Mouse (Mus musculus): ENCODE results near the gene Pde11a.

Pde11a gene

GRCm38 (mm10) chr2:76158973-76159372 is 179.6 kb downstream of the Pde11a start:
- no peak for DNase-seq (ENCODE audit: low spot score in 2 of 2)

DNA sequence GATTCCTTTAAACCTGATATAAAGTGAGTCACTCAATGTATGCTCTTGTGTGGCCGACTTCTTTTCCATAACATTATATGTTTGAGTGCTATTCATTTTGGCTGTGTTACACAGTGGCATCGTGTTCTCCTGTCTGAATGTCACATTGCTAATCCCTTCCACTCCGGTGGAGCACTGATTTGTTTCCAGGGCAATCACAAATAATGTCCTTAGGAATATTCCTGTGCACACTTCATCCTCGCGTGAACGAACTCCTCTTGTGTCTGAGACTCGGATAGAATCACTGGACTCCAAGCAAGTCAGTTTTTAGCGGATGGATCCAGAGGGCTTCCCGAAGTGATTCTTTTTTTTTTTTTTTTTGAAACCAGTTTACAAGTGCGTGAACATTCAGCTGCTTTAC is 197.4 kb downstream of the Pde11a start:
- no peak for DNase-seq (ENCODE audit: low spot score in 2 of 2)

DNA sequence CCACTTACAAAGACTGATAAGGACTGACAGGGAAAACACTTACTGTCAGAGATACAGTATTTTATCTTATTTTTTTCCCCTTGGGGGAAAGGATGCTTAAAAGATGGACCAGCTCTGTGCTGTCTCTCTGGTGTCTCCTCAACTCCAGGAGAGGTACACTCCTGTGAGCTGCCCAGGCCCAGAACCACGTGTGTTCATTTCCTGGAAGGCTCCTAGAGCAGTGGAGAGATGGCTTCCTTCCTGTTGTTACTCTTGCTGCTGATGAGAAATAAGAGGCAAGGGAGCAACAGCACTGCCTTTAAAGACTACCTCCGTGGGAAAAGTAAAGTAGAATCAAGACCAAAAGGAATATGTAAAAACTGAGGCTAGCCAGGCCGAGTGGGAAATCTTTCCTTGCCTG is 205.6 kb downstream of the Pde11a start:
- no peak for DNase-seq (ENCODE audit: low spot score in 2 of 2)

- DNase-seq (ENCODE audit: low spot score in 2 of 2): no peak
Observed at GRCm38 (mm10) chr2:76129933-76130627, 208.5 kb downstream of the Pde11a start.

GRCm38 (mm10) chr2:76129058-76129437 is 209.5 kb downstream of the Pde11a start:
- DNase-seq (ENCODE audit: low spot score in 2 of 2): no peak

GRCm38 (mm10) chr2:76128105-76129057 is 210.2 kb downstream of the Pde11a start:
- DNase-seq (ENCODE audit: low spot score in 2 of 2): peak in 1 of 2 experiments; percentile 16

DNA sequence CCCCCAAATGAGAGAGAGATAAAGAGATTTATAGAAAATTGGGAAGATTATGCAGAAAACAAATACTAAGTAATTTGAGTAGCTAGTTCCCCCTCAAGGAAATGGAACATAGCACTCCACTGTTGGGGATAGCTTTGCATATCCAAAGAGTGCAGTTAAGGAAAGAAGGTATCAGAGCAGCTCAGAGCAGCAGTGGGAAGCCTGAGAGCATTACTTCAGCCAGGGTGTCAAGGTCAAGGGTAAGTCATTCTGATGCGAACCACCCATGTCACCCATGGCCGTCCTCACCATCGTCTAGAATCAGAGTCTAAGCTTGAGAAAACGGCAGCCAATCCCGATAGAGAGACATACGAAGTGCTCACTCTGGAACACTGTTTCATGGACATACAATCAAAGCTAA is 211.9 kb downstream of the Pde11a start:
- DNase-seq (ENCODE audit: low spot score in 2 of 2): no peak

DNA sequence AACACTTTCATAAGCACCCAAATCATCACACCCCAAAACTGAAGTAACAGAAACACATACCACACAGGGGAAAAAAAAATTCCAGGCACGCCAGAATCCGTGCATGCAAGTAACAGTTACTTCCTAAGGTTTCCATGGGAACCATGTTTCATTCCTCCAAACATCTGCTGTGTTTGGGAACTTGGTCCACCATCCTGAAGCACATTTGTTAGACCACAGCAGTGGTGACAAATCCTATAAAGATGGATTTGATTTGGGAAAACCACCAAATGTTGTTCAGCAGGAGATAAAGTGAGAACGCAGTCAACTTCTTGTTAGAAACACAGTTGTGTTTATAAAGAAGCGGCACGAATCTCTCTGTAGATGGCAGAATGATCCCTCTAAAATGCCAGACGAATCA is 213.8 kb downstream of the Pde11a start:
- DNase-seq (ENCODE audit: low spot score in 2 of 2): no peak

GRCm38 (mm10) chr2:76122167-76122566 is 216.4 kb downstream of the Pde11a start:
- no peak for DNase-seq (ENCODE audit: low spot score in 2 of 2)

DNA sequence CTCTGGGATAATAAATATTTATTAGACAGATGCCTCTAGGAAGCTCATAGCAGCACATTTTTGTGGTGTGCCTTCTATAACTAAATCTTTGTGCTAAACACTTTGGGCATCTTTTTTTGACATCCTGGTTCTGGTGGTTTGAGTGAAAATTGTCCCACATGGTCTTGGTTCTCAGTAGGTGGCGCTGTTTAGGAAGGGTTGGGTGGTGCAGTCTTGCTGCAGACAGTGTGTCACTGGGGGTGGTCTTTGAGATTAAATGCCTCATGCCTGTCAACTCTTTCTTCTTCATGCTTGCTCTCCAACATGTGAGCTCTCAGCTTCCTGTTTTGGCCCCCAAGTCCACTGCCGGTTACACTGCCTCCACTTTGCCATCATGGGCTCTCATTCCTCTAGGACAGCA is 218.7 kb downstream of the Pde11a start:
- DNase-seq (ENCODE audit: low spot score in 2 of 2): no peak

DNA sequence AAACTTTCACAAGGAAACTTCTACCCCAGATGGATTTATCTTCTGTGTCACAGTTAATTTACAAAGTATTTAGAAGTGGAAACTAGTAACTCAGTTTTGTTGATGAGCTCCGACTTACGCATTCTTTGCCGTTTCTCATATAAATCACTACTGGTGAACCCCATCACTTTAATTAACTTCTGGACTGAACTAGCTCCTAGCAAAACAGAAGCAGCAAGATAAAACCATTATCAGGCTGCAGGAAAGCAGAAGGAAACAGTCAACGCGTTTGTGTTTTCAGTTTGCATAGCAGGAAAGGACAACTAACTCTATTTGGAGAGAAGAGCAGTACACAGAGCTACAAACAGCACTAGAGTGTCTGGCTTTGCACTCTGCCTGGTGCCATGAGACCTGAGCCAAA is 220.1 kb downstream of the Pde11a start:
- no peak for DNase-seq (ENCODE audit: low spot score in 2 of 2)

DNA sequence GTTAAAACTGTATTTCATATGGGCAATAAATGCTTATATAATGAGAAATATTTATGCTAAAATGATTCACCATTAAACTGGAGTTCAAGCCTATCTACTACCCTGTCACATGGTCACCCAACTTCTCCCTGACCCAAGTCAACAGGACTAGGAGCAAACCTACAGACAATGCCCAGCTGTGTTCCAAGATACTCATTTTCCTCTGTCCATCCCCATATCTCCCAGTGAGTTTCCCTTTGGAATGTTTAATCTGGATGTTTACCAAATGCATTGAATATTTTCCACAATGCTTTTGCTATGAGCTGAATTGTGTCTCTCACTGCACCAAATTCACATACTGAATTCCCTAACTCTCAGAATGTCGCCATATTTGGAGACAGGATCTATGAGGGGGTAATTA is 221.4 kb downstream of the Pde11a start:
- no peak for DNase-seq (ENCODE audit: low spot score in 2 of 2)

DNA sequence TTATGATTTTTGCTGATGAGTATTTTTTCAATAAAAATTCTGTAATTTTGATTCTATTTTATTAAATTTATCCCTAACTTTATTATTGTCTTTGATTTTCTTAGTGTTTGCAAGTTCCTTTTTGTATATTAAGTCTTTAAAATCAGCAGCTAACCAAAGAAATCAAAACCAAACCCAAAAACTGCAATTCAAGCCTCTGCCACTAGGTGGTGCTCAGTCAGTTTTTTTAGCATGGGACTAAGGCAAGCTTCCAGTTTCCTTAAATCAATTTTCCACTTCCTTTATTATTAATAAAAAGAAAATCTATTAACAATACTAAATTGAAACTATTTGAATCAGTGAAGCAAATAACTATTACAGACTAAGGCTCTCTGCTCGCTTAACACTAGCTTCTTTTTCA is 222.9 kb downstream of the Pde11a start:
- peak in 1 of 2 experiments; percentile 71 for DNase-seq (ENCODE audit: low spot score in 2 of 2)

- DNase-seq (ENCODE audit: low spot score in 2 of 2): peak in 1 of 2 experiments; percentile 46
Observed at GRCm38 (mm10) chr2:76114734-76115133, 223.8 kb downstream of the Pde11a start.

- DNase-seq (ENCODE audit: low spot score in 2 of 2): no peak
Observed at GRCm38 (mm10) chr2:76109653-76110052, 228.9 kb downstream of the Pde11a start.

DNA sequence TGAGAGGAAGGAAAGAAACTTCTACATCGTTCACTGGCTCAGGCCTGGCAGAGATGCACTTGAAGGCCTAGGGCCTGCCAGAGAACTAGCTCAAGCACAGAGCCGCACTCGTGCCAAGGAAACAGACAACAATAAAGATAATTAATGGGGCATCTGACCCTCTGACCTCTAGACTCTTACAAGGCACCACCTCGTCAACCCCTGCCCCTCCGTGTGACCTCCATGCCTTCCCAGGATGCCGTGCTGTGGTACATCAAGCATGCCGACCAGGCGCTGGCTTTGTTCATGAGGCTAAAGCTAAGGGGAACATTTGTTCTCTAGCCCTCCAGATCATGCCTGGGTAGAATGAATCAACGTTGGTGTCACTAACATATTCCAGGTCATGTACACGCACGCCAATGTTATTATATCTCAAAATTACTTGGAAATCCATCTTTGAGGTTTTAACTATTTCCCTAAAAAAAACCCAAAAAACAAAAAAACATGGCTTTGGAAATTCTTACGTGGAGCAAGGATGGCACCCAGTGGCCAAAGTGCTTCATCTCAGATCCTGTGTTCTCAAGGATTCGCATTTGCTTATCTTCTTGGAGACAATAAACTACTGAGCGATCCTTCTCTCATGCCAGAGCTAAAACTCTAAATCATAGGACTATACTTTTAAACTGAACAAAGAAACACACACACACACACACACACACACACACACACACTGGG is 236.5 kb downstream of the Pde11a start:
- DNase-seq (ENCODE audit: low spot score in 2 of 2): no peak

DNA sequence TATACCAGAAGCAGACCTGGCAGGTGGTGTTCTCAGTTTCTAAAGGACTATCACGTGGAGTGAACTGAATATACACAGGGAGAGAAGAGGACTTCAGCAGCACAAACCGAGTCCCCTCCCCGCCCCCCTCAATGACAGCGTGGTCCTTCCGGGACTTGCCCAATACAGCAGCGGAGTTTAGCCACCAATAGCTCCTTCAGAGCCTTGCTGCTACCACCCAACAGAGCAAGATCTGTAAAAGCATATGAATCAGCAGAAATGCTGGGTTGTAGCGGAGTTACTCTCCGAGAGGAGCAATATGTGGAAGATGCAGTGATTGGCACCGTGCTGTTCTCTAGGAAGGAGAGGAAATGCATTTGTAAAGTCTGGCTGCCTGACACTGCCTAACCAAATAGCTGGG is 238.0 kb downstream of the Pde11a start:
- no peak for DNase-seq (ENCODE audit: low spot score in 2 of 2)

DNA sequence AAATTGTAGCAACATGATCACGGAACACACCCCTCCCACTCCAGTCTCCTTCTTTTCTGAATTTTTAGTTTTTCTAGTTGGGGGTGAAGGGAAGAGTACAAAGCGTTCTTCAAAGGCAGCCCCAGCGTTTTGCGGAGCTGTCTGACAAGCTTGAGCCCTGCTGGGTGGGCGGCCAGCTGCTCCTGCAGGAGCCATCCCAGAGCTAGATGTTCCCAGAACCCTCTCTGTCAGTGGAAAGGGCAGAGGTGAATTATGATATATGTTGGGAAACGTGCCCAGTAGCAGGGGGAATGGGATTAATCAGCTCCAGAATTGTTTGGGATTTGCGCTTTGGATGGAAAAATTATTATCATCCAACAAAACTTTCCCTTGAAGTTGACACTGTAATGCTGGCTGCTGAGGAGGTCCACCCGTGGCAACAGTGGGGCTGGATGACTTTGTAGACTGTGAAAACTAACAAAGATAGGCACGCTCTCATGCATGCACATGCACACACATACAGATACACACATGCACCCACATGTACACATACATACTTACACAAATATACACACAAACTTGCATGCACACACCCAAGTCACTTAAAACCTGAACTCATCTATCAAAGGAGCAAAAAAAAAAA is 238.7 kb downstream of the Pde11a start:
- no peak for DNase-seq (ENCODE audit: low spot score in 2 of 2)

GRCm38 (mm10) chr2:76098381-76098780 is 240.2 kb downstream of the Pde11a start:
- DNase-seq (ENCODE audit: low spot score in 2 of 2): no peak

DNA sequence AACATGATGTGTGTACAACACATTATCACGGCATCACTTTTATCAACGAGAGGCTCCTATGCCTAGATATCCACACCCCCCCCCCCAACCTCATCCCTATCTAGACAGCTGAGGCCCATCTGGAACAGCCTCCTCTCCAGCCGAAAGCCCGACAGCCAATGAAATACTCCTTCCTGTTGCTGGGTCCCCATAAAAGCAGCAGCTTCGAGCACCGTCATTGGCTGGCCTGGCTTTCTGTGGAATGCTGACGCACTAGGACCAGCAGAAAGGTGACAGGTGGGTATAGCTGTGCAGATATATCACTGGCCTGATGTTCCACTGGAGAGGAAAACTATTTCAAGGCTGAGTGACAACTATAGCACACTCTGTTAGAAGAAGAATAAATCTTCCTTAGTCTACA is 240.7 kb downstream of the Pde11a start:
- DNase-seq (ENCODE audit: low spot score in 2 of 2): no peak

GRCm38 (mm10) chr2:76097284-76097683 is 241.3 kb downstream of the Pde11a start:
- DNase-seq (ENCODE audit: low spot score in 2 of 2): no peak

DNA sequence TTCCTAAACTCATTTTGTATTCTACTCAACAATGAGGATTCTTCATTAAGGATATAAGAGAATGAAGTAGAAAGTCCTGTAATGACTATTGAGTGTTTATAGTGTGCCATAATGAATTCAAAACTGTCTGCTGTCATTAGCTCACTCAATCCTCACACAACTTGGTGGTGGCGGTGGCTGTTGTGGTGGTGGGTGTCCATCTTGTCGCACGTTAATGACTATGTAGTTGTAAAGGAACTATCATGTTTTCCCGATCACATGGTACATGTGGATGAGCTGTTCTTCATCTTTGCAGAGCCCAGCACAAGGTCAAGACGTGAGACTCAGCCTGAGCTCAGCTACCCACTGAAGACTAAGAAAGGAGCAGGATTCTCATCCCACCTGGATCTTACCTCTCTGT is 242.7 kb downstream of the Pde11a start:
- no peak for DNase-seq (ENCODE audit: low spot score in 2 of 2)

All from cerebellum, postnatal 4 days (tissue).